Mouse (Mus musculus) lung, adult 2 months (tissue): ENCODE measurements around the gene Cox5b. TPM values are rescaled to one million over a fixed set of nuclear protein-coding genes. Genes with fewer than 3 reads are reported as not detected.
A peak's percentile ranks its signal among the peaks of the same experiment; 100 is the strongest.
"Not testable (repeated sequence)": the region's sequence is repeated elsewhere in the genome, so short reads cannot be mapped to it uniquely, and the experiment has no call there.

Source experiments
- DNase-seq: peaks from one replicate; pipeline ENCODE4 v3.0.0; 2022
- H3K4me1 ChIP-seq: fragments of 200-500 bp; 2 replicates; pipeline ENCODE4 v1.6.1; 2011; ENCODE audit warnings: low read length; ENCODE audit not compliant: control insufficient read depth, insufficient read depth
- H3K4me3 ChIP-seq: fragments of 200-500 bp; replicated peaks from 2 replicates; pipeline ENCODE3; 2011; ENCODE audit warnings: low read depth, mild to moderate bottlenecking, control low read depth, low read length; ENCODE audit errors: extremely low read depth
- CTCF ChIP-seq: fragments of 200-500 bp; IDR thresholded peaks from 2 replicates; pipeline ENCODE4 v1.5.1; 2011; ENCODE audit warnings: mild to moderate bottlenecking, low read length, control low read depth; ENCODE audit not compliant: insufficient read depth
- POLR2A ChIP-seq: fragments of 200-500 bp; IDR thresholded peaks from 2 replicates; pipeline ENCODE4 v1.6.1; 2011; ENCODE audit warnings: low read depth, mild to moderate bottlenecking, control low read depth, low read length, borderline replicate concordance; ENCODE audit errors: extremely low read depth
- WGBS: fragments of 180-500 bp; shearing (Covaris S2); methylation state at CpG from one replicate; pipeline ENCODE4 v1.1.7; 2018; 5-methylcytosine and 5-hydroxymethylcytosine counted together
- polyA plus RNA-seq: library from polyadenylated mRNA; depleted of rRNA; stranded (reverse); fragments of >200 nt; gene quantifications from 2 replicates; pipeline ENCODE4 v1.2.3, GENCODE M21; 2012

The Cox5b gene
- polyA plus RNA-seq, 1 experiment, result 279 TPM

DNA sequence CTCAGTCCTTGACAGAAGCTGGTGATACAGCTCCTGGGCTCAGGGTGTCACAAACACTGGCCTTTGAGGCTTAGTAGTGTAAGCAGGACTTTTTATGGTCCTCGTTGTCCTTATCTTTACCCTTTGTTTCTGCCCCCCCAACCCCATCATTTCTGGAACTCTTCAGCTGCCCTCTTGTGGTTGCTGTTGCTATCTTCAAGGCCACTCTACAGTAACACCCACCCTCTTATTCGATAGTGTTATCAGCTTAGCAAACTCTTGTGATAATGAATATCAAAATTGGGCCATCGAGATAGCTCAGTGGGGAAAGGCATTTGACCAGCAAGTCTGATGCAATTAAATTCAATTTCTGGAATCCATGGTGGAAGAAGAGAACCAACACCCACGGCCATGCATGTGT, 26.8 kb upstream of the Cox5b start:
- no peak overlapping the region for H3K4me3 ChIP-seq
- H3K4me1 ChIP-seq, result no peaks in the 10 kb centered on the region
- peak; percentile 5 for DNase-seq
- no peak for TF ChIP-seq POLR2A
- no peak for TF ChIP-seq CTCF
- 43% methylated on average over 4 of the region's 4 CpGs for WGBS

DNA sequence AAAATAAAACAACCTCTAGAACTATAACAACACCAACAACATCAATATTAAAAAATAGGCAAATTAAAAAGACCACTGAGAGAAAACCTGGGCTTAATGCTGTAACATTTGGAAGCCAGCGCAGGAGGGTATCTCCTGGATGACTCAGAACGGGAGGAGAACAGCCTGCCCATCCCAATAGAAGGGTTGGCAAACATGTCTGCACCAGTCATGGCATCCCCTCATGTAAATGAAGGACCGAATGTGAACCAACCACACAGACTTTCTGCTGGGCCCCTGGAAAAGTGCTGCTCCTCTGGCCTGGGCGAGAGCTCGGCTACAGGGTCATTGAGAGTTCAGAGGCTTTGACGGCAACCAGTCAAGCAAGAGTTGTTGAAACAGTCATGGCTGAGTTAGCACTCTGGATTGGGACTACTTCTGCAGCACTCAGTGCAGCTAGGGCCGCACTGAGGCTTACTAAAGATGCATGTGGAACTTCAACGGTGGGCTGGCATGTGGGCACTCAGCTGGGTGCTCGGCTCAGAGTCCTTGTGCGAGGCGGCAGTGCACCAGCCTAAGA, 26.0 kb upstream of the Cox5b start:
- H3K4me3 ChIP-seq, result no peak overlapping the region
- TF ChIP-seq CTCF (no peak), POLR2A (no peak)
- H3K4me1 ChIP-seq, result no peaks in the 10 kb centered on the region
- no peak for DNase-seq
- WGBS, result 79% methylated on average over 11 of the region's 11 CpGs

DNA sequence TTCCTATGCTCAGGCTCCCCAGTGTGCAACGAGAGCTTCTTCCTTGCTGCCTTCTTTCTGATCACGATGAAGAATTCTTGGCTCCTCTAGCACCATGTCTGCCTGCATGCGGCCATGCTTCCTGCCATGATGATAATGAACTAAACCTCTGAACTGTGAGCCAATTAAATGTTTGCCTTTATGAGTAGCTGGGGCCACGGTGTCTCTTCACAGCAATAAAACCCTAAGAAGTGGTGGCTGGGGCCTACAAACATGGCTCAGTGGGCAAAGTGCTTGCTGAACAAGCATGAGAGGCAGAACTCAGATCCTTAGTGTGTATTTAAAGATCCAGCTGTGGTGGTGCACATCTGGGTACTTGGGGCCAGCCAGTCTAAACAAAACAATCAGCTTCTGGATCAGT, 25.3 kb upstream of the Cox5b start:
- 67% methylated on average over 4 of the region's 4 CpGs for WGBS
- H3K4me3 ChIP-seq, result no peak overlapping the region
- no peaks in the 10 kb centered on the region for H3K4me1 ChIP-seq
- TF ChIP-seq POLR2A (no peak), CTCF (no peak)
- no peak for DNase-seq

DNA sequence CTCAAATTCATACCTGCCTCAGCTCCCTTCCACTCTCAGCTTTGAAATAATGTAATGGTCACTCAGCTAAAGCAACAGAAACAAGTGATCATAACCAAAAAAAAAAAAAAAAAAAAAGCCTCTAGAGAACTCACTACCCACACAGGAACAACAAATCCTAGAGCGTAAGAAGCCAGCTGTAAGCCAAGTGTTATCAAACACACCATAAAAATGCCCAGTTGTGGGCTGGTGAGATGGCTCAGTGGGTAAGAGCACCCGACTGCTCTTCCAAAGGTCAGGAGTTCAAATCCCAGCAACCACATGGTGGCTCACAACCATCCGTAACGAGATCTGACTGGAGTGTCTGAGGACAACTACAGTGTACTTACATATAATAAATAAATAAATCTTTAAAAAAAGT, 23.2 kb upstream of the Cox5b start:
- H3K4me3 ChIP-seq, H3K4me1 ChIP-seq, DNase-seq: not testable (repeated sequence)
- 78% methylated on average over 4 of the region's 4 CpGs for WGBS

DNA sequence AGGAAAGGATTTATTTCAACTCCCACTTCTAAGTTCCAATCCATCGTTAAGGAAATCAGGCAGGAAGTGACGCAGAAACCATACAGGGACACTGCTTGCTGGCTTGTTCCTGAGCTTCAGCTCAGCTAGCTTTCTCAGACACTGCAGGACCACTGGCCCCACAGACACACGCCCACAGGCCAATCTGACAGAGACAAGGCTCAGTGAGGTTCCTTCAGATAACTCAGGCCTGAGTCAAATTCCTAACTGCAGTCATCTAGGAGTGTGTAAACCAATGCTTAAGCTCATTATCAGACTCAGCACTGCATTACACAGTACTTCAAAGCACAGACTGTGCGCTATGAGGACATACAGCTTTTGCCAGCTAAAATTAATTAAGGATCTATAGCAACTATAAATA, 21.0 kb upstream of the Cox5b start:
- TF ChIP-seq CTCF (no peak), POLR2A (no peak)
- 61% methylated on average over 4 of the region's 4 CpGs for WGBS
- no peaks in the 10 kb centered on the region for H3K4me1 ChIP-seq

DNA sequence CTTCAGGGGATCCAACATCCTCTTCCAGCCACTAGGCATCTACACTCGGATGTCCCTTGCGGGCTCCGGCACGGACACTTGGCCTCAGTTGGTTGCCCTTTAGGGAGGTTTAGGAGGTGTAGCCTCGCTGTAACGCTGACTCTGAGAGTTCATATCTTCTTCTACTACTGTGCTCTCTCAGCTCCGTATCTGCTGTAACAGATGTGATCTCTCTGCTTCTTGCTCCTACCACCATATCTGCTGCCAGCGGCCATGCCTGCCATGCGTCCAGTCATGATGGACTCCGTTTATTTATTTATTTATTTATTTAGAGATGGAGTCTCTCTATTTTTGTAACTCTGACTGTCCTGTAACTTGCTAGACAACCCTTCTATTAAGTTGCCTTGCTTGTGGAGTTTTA, 20.0 kb upstream of the Cox5b start:
- WGBS, result 90% methylated on average over 10 of the region's 10 CpGs
- DNase-seq, result no peak
- TF ChIP-seq CTCF, result no peak
- no peak for TF ChIP-seq POLR2A
- Histone ChIP-seq H3K4me1 (no peaks in the 10 kb centered on the region), H3K4me3 (no peak overlapping the region)

More for the DNA sequence above, 21.0 kb upstream of the Cox5b start:
- DNase-seq, result no peak
- H3K4me3 ChIP-seq, result no peak overlapping the region

DNA sequence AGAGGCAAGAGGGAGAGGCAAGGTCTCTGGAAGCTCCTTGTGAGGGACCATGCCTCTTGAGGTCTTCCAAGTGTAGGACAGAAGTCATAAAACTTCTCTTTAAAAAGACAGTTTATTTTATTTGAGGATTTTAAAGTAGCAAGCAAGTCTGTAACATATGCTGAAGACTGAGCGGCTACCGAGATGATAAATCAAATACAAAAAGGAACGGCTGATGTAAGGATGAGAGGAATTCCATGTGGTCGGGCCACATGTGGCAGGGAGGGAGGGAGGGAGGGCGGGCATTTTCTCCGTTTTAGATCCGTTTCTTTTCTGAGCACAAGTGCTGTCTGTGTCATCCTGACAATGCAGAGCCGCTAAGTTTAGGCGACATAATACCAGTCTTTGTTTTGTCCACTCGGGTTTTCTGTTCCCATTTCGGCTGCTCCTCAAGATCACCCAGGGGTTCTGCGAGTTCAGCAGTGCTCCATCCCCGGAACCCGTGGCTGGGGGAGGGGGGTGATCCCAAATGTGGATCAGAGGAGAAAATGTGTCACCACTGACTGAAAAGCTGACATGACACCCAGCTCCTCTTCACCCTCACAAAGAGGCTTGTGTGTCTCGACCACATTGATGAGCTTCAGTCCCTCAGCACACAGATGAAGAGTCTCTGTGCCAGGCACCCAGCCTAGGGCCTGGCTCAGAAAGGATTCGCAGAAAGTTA, 18.4 kb upstream of the Cox5b start:
- no peak for TF ChIP-seq POLR2A
- no peak for TF ChIP-seq CTCF
- 57% methylated on average over 16 of the region's 16 CpGs for WGBS

DNA sequence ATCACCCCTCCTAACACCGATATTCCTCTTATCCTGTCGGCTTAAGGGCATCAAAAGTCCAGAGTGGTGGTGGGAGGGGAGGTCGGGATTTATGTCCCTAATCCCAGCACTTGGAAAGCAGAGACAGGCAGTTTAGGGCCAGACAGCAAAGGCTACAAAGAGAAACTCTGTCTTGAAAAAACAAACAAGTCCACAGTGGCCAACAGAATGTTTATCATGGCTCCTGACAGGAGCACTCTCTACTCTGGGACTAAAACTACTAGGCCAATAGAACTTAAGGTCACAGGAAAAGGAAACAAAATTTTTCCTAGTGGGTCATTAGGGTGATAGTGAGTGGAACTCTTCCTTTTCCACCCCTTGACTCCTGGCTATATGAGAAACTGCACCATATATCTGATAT, 16.3 kb upstream of the Cox5b start:
- no peak for DNase-seq
- 31% methylated on average over 3 of the region's 3 CpGs for WGBS
- Histone ChIP-seq H3K4me3 (no peak overlapping the region), H3K4me1 (no peaks in the 10 kb centered on the region)
- TF ChIP-seq CTCF (no peak), POLR2A (no peak)

More for the DNA sequence above, 18.4 kb upstream of the Cox5b start:
- H3K4me1 ChIP-seq, result no peaks in the 10 kb centered on the region
- H3K4me3 ChIP-seq, result no peak overlapping the region
- DNase-seq, result no peak

DNA sequence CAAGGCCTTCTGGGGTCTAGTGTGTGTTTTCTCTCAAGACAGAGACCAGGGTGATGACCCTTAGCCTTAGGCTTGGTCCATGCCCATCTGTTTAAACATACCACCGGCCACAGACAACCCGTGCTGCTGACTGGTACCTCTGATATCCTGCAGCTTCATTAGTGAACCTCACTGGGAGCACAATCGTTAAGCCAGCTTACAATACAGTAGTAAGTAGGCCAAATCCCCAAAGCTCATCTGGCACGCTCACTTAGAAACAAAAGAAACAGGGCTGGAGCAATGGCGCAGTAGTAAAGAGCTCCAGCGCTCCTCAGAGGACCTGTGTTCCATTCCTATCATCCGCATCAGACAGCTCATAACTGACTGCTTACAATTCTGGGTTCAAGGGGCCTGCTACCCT, 10.4 kb upstream of the Cox5b start:
- Histone ChIP-seq H3K4me3 (no peak overlapping the region), H3K4me1 (no peaks in the 10 kb centered on the region)
- WGBS, result 80% methylated on average over 7 of the region's 7 CpGs
- TF ChIP-seq CTCF (no peak), POLR2A (no peak)
- DNase-seq, result no peak

DNA sequence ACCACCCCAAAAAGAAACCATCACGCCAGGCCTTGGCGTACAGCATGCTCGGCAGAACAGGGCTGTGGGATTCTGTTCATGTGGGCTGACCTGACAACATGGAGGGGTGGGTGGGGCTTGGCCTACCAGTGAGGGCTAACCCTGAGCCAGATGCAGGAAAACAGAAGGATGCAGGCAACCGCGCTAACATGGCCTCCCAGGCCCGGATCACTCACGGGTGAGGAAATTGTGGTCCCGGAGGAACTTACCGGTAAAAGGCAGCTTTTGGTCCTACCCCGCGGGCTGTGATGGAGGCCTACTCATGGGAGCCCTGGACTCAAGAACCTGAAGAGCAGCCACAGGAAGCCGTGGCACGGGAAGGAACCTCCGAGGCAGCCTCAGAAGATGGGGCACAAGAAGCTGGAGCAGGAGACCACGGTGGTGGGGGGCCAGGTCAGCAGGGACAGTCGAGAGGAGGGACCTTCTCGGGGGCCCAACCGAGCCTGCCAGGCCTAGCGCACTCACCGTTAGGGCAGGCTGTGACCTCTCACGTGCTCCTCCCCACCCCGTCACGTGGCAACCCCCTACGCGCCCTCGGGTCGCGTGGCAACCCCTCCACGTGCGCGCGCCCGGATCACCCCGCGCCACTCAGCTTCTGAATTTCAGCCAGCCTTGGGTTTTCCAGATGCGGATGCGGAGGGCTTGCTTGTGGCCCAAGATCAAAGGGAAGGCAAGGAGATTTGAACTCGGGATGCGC, 8.5 kb upstream of the Cox5b start, which contains the start of gene Fam178b:
Gene Fam178b, minus strand, starts transcription at position 564 of the 736 bp plus-strand sequence.
- WGBS, result 94% methylated on average over 39 of the region's 39 CpGs
- Histone ChIP-seq H3K4me3 (no peak within 1 kb of the TSS), H3K4me1 (no peaks in the 10 kb centered on the region)
- no peak for DNase-seq
- TF ChIP-seq CTCF (no peak), POLR2A (no peak)
